Comparison of ENCODE assay signal across 8 mouse cellular contexts in the genomic region with DNA sequence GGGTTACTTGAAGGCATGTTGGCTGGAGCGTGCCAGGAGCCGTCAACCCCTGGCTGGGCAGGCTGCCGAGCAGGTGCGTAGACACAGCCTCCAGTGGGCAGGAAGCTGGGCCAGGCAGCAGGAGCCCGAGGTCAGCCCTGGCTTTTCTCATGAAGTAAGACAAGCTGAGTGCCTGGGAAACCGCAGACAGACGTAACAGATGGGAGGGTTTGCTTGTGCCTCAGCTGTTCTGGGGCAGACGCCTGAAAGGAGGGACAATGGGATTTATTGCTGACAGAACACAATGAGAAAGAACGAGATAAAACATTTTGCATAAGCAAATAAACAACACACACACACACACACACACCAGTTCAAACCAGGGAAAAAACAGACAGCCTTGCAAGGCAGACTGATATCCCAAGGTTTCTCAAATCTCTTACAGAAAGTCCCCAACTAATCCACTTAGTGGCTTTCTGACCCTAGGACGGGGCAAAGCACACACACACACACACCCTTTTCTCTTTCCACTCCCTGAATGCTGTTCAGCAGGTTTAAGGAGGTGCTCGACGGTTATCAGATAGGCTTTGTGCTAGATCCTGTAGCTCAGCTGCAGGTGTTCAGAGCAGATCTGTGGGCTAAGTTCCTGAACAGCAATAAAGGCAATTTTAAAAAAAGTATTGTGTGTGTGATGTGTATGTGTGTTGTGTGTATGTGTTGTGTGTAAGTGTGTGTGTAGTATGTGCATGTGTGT. TPM values are rescaled to one million over a fixed set of nuclear protein-coding genes. Genes with fewer than 3 reads are reported as not detected.
DNase-seq lines count a peak whose midpoint lies in the region; ATAC-seq and TF ChIP-seq lines count a peak whose summit lies in the region.

No protein-coding gene starts in this region.

- intact Hi-C loops in left cerebral cortex, postnatal 4 days (cut with DNase I) = no loop called here
- intact Hi-C loops in left cerebral cortex, postnatal 36 days (cut with DNase I) = no loop called here

- H3K27me3 ChIP-seq in forebrain, postnatal 0 days (ENCODE audit: insufficient read depth, low read length) = no peaks in the 10 kb centered on the region
- no peaks in the 10 kb centered on the region for H3K27me3 ChIP-seq in liver, postnatal 0 days (ENCODE audit: insufficient read depth, low read length)

- H3K4me2 ChIP-seq in forebrain, postnatal 0 days (ENCODE audit: low read depth) = no peak overlapping the region
- H3K4me2 ChIP-seq in liver, postnatal 0 days (ENCODE audit: low read depth, low read length) = 0 out of 2 replicates have a peak overlapping the region, but pooled peaks have one; percentile 22

- H3K9ac ChIP-seq in forebrain, postnatal 0 days = no peak overlapping the region
- no peak overlapping the region for H3K9ac ChIP-seq in liver, postnatal 0 days (replicated peaks)

- 27% methylated on average over 12 of the region's 12 CpGs for WGBS in forebrain, postnatal 0 days
- WGBS in liver, postnatal 0 days (ENCODE audit: insufficient replicate concordance) = 11% methylated on average over 12 of the region's 12 CpGs

- no peak overlapping the region for H3K27ac ChIP-seq in forebrain, postnatal 0 days (ENCODE audit: low read depth, low read length)
- H3K27ac ChIP-seq in liver, postnatal 0 days (ENCODE audit: low read depth) = peak overlapping the region; percentile 67

- no peaks in the 10 kb centered on the region for H3K9me3 ChIP-seq in forebrain, postnatal 0 days (ENCODE audit: low read length)
- H3K9me3 ChIP-seq in liver, postnatal 0 days (ENCODE audit: low read length) = no peaks in the 10 kb centered on the region

- peak; percentile 68 for DNase-seq in left cerebral cortex, postnatal 4 days
- DNase-seq in left cerebral cortex, postnatal 36 days (ENCODE audit: low spot score in 2 of 2) = no peak
- DNase-seq in forebrain, postnatal 0 days = no peak
- peak; percentile 41 for DNase-seq in liver, postnatal 0 days
- peak; percentile 35 for DNase-seq in ovary, postnatal 14 days (ENCODE audit: low spot score)
- no peak for DNase-seq in adrenal gland, postnatal 4 days (ENCODE audit: low spot score in 2 of 2)
- DNase-seq in layer of hippocampus, adult 18-20 months (ENCODE audit: low spot score in 2 of 2) = no peak
- no peak for DNase-seq in adipocyte (ENCODE audit: low spot score)

- no peak for TF ChIP-seq CTCF in forebrain, postnatal 0 days (IDR thresholded peaks at IDR 0.05; ENCODE audit: low read depth)
- TF ChIP-seq CTCF in liver, postnatal 0 days (IDR thresholded peaks at IDR 0.05; ENCODE audit: low read depth) = no peak

- H3K4me3 ChIP-seq in forebrain, postnatal 0 days (ENCODE audit: low read depth, low read length) = no peak overlapping the region
- no peak overlapping the region for H3K4me3 ChIP-seq in liver, postnatal 0 days (ENCODE audit: low read depth, low read length)

- ATAC-seq in forebrain, postnatal 0 days = peak; percentile 14; the same call in 1 of the 2 replicates
- peak; percentile 74 for ATAC-seq in liver, postnatal 0 days

- no peaks in the 10 kb centered on the region for H3K4me1 ChIP-seq in forebrain, postnatal 0 days (ENCODE audit: insufficient read depth)
- H3K4me1 ChIP-seq in liver, postnatal 0 days (ENCODE audit: insufficient read depth) = peaks cover 21% of the 10 kb centered on the region

- peak; percentile 53; the same call in 1 of the 2 replicates for TF ChIP-seq EP300 in liver, postnatal 0 days (IDR thresholded peaks at IDR 0.05; ENCODE audit: low read depth)

- H3K36me3 ChIP-seq in forebrain, postnatal 0 days (ENCODE audit: insufficient read depth) = no peaks in the 10 kb centered on the region
- no peaks in the 10 kb centered on the region for H3K36me3 ChIP-seq in liver, postnatal 0 days (replicated peaks; ENCODE audit: insufficient read depth, low read length)

RNA-seq across cellular contexts. Expression of gene Engase, which starts 6.2 kb away (rescaled TPM):
- 10 to 100 TPM in 1 of 2 experiments, 1 to 10 TPM in 1; 8.3 to 11.5 TPM for total RNA-seq in left cerebral cortex, postnatal 4 days (2021)
- total RNA-seq in left cerebral cortex, postnatal 36 days (2021) = 10 to 100 TPM; 10.8 to 11.1 TPM
- total RNA-seq in forebrain, postnatal 0 days (2014; rRNA removed) = 8.1 and 8.5 TPM in 2 replicates
- polyA plus RNA-seq in forebrain, postnatal 0 days (2015; fragmentation: Nextera tagmentation; extraction: Ambion mirVana) = 4.2 and 5.7 TPM in 2 replicates
- polyA plus RNA-seq in liver, postnatal 0 days (2015; fragmentation: Nextera tagmentation; extraction: Ambion mirVana) = 4.9 and 5.6 TPM in 2 replicates
- total RNA-seq in adrenal gland, postnatal 4 days (2021) = 10 to 100 TPM; 19.6 to 22.3 TPM
- total RNA-seq in layer of hippocampus, adult 18-20 months (2021) = 10 to 100 TPM; 11.8 to 16.2 TPM

RNA-seq across cellular contexts. Expression of gene C1qtnf1, which starts 42.4 kb away (rescaled TPM):
- total RNA-seq in left cerebral cortex, postnatal 4 days (2021) = 1 to 10 TPM; 7.2 to 7.4 TPM
- 1 to 10 TPM; 4.6 to 4.9 TPM for total RNA-seq in left cerebral cortex, postnatal 36 days (2021)
- 5.1 and 8.5 TPM in 2 replicates for total RNA-seq in forebrain, postnatal 0 days (2014; rRNA removed)
- polyA plus RNA-seq in forebrain, postnatal 0 days (2015; fragmentation: Nextera tagmentation; extraction: Ambion mirVana) = 5.4 and 5.9 TPM in 2 replicates
- polyA plus RNA-seq in liver, postnatal 0 days (2015; fragmentation: Nextera tagmentation; extraction: Ambion mirVana) = 5.8 and 5.9 TPM in 2 replicates
- total RNA-seq in adrenal gland, postnatal 4 days (2021) = 10 to 100 TPM; 25.0 to 33.4 TPM
- 1 to 10 TPM; 2.0 to 2.9 TPM for total RNA-seq in layer of hippocampus, adult 18-20 months (2021)

RNA-seq across cellular contexts. Expression of gene Cant1, which starts 51.5 kb away (rescaled TPM):
- 10 to 100 TPM; 39.7 to 42.3 TPM for total RNA-seq in left cerebral cortex, postnatal 4 days (2021)
- total RNA-seq in left cerebral cortex, postnatal 36 days (2021) = 10 to 100 TPM; 36.5 to 37.0 TPM
- 38.6 and 52.4 TPM in 2 replicates for total RNA-seq in forebrain, postnatal 0 days (2014; rRNA removed)
- 27.8 and 31.6 TPM in 2 replicates for polyA plus RNA-seq in forebrain, postnatal 0 days (2015; fragmentation: Nextera tagmentation; extraction: Ambion mirVana)
- polyA plus RNA-seq in liver, postnatal 0 days (2015; fragmentation: Nextera tagmentation; extraction: Ambion mirVana) = 7.5 and 7.8 TPM in 2 replicates
- total RNA-seq in adrenal gland, postnatal 4 days (2021) = 10 to 100 TPM; 33.7 to 36.5 TPM
- 10 to 100 TPM; 41.4 to 44.8 TPM for total RNA-seq in layer of hippocampus, adult 18-20 months (2021)

Comparison
In these comparisons a context has a peak if more than half of its experiments do, and no peak if none do; other contexts are left out.
1. DNase-seq: peak in left cerebral cortex, postnatal 4 days (single experiment), liver, postnatal 0 days (single experiment) and ovary, postnatal 14 days (single experiment); none in left cerebral cortex, postnatal 36 days (0 of 2), forebrain, postnatal 0 days (single experiment), adrenal gland, postnatal 4 days (0 of 2), layer of hippocampus, adult 18-20 months (0 of 2) and adipocyte (single experiment).